Mouse (Mus musculus) skeletal muscle tissue, postnatal 0 days (tissue): ENCODE results near the gene Mylk4. TPM values are rescaled to one million over a fixed set of nuclear protein-coding genes. Genes with fewer than 3 reads are reported as not detected.

ENCODE experiments used
- polyA plus RNA-seq: library from polyadenylated mRNA; unstranded; fragments of >200 nt; fragmentation: Nextera tagmentation; extraction: Ambion mirVana; gene quantifications from 2 replicates; pipeline ENCODE4 v1.2.1, GENCODE M21; 2015

The Mylk4 gene
- polyA plus RNA-seq = 25.7 and 32.0 TPM in 2 replicates

DNA sequence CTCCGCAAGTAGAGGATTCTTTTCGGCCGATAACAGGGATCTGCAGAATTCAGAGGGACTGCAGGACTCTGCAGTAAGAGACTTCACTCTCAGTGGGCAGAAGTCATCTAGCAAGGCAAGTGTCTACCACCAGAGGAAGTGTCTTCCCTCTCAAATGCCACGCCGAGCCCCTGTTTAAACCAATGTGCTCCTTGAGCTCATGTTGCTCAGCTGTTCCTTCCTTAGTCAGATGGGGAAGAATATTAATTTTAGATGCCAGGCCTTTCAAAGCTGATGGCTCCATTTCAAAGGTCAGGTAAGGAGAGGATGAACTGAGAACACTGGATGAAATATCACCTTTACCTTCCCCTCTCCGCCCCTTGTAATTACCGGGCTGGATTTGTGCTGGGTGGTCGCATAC lies at the start of gene Mylk4:
Mylk4 (minus strand) TSS at position 139 of the 400 bp plus-strand sequence.

DNA sequence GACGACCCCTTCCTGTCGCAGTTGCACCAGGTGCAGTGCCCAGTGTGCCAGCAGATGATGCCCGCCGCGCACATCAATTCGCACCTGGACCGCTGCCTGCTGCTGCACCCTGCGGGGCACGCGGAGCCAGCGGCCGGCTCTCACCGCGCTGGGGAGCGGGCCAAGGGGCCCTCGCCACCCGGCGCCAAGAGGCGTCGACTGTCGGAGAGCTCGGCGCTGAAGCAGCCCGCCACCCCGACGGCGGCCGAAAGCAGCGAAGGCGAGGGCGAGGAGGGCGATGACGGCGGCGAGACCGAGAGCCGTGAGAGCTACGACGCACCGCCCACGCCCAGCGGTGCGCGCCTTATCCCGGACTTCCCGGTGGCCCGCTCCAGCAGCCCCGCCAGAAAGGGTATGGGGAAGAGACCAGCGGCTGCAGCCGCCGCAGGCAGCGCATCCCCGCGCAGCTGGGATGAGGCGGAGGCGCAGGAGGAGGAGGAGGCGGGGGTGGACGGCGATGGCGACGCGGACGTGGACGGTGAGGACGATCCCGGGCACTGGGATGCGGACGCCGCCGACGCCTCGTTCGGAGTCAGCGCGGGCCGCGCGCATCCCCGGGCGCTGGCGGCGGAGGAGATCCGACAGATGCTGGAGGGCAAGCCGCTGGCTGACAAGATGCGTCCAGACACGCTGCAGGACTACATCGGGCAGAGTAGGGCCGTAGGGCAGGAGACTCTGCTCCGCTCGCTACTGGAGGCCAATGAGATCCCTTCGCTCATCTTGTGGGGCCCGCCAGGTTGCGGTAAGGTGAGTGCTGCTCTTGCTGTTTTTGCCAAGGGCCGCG lies 18.7 kb upstream of the Mylk4 start, which contains the start of gene D930007J09Rik:
D930007J09Rik (minus strand) TSS at position 591 of the 823 bp plus-strand sequence.

DNA sequence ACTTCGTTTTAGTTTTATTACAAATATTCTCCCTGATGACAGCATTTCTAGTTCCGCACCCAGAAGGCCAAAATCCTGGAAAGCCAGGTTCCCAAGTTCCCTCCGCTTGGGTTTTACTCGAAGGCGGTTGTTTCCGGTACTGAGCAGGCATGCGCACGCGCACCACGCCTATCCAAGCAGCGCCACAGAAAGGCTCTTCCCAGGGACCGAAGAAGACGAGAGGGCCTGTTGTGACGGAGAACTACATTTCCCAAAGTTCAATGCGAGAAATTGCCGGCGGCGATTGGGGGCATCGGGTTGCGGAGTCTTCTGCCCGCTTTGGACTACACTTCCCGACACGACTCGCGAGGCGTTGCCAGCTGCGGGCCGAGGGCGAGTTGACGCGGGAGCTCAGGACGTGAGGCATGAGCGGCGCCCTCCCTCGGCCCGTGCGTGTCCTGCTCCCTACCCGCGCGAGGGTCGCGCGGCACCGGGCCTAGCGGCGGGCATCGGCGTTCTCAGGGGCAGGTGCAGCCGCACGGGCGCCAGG lies 18.0 kb upstream of the Mylk4 start, which contains the start of gene Wrnip1:
Wrnip1 (plus strand) TSS at position 346 of the 529 bp plus-strand sequence.

Other genes with a start within 250 kb of the Mylk4 start
- 18.9 and 21.7 TPM in 2 replicates for gene Wrnip1, start 18.1 kb upstream of the Mylk4 start, polyA plus RNA-seq
- not detected in 2 replicates for gene D930007J09Rik, start 18.9 kb upstream of the Mylk4 start, polyA plus RNA-seq
- 88.7 and 98.8 TPM in 2 replicates for gene Serpinb1a, start 67.2 kb upstream of the Mylk4 start, polyA plus RNA-seq
- gene Serpinb1c, start 114.3 kb upstream of the Mylk4 start, polyA plus RNA-seq = 0.45 and 0.79 TPM in 2 replicates
- 2.0 TPM in 2 replicates for gene Serpinb6b, start 181.3 kb upstream of the Mylk4 start, polyA plus RNA-seq
- 3.4 and 3.6 TPM in 2 replicates for gene Serpinb9, start 219.3 kb upstream of the Mylk4 start, polyA plus RNA-seq
- 0.18 and 0.28 TPM in 2 replicates for gene Serpinb9b, start 243.5 kb upstream of the Mylk4 start, polyA plus RNA-seq